Mouse (Mus musculus): ENCODE measurements around the gene Irak1bp1.

- no peak for TF ChIP-seq CTCF (IDR thresholded peaks at IDR 0.05; ENCODE audit: low read depth)
- no peak for TF ChIP-seq EP300 (IDR thresholded peaks at IDR 0.05; ENCODE audit: low read depth)
Measured at GRCm38 (mm10) chr9:82812172-82812963, 17.0 kb upstream of the Irak1bp1 start.

Data from liver, embryonic 14.5 days (tissue).